Mouse (Mus musculus) embryonic fibroblast, embryonic 13.5 days (primary cell): ENCODE data around the gene Ctxn1. TPM values are rescaled to one million over a fixed set of nuclear protein-coding genes. Genes with fewer than 3 reads are reported as not detected.

Experiments
- H3K27ac ChIP-seq: 2 replicates; pipeline ENCODE4 v1.5.1; 2012; ENCODE audit warnings: low read length, control low read depth, inconsistent platforms; ENCODE audit not compliant: insufficient read depth
- H3K4me1 ChIP-seq: 2 replicates; pipeline ENCODE4 v1.6.1; 2011; ENCODE audit warnings: low read length; ENCODE audit not compliant: control insufficient read depth, insufficient read depth
- H3K4me3 ChIP-seq: 2 replicates; pipeline ENCODE4 v1.5.1; 2011; ENCODE audit warnings: mild to moderate bottlenecking, control low read depth, low read length; ENCODE audit not compliant: insufficient read depth
- CTCF ChIP-seq: IDR thresholded peaks from 2 replicates; pipeline ENCODE4 v1.5.1; 2011; ENCODE audit warnings: mild to moderate bottlenecking, control low read depth, low read length, moderate library complexity, borderline replicate concordance; ENCODE audit not compliant: insufficient read depth
- POLR2A ChIP-seq: IDR thresholded peaks from 2 replicates; pipeline ENCODE4 v1.6.1; 2011; ENCODE audit warnings: low read depth, mild to moderate bottlenecking, control low read depth, low read length, moderate library complexity
- polyA plus RNA-seq: library from polyadenylated mRNA; stranded (reverse); fragments of >200 nt; gene quantifications from 2 replicates; pipeline ENCODE4 v1.2.4, GENCODE M21; 2011; ENCODE audit warnings: low read depth; ENCODE audit not compliant: missing spikeins, insufficient read length

Gene Ctxn1
- polyA plus RNA-seq, 1 experiment = 56.7 TPM

DNA sequence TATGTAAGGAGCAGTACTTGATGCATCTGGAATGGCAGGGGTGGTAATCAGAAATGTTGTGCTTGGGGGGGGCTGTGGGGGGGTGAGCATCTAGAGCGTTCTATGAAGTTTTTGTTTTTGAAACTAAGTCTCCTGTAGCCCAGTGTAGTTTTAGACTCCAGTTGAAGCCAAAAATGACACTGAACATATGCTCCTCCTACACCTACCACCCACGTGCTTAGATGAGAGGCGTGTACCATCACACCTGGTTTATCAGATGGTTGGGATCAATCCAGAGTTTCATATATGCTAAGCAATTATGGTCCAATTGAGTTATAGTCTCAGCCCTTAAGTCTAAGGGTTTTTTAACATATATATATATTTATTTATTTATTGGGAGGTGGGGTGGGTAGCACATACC, 39.5 kb downstream of the Ctxn1 start:
- Histone ChIP-seq H3K4me3 (no peak overlapping the region), H3K27ac (no peak overlapping the region), H3K4me1 (no peaks in the 10 kb centered on the region)
- no peak for TF ChIP-seq POLR2A
- no peak for TF ChIP-seq CTCF

DNA sequence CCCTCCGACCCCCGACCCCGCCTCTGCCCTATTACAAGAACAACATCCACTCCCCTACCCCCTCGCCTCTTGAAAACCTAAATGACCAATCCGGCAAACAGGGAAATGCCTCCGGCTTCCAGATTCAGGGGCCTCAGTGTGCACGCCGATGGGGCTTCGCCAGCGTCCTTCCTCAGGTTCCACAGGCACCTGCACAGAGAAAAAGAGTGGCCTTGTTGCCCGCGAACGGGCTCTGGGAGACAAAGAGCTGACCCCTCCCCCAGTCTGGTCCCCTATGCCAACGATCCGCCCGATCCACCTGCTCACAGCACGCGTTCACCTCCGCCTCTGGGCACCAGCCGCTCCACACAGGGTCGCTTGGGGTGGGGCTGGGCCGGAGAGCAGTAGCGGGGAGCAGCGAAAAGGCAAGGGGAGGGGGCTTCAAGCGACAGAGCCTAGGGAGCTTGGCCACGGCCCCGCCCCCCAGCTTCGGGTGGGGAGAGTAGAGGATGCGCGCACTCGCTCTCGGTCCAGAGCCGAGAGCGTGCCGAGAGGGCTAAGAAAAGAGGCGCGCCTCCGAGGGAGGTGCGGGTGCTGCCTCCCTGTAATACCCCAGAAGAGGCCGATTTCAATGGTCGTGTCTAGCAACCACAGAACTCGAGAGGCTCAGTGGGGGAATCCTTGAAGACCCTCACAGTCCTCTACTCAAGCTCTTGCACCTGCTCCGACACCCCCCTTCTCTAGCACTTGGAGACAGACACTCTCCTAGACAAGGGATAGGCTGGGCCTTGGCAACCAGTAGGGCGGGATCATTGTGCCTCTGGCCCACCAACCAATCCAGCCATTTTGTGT, 42.1 kb downstream of the Ctxn1 start, which contains the start of gene Prr36:
Gene Prr36 (minus strand): TSS at position 669 of the 831 bp plus-strand sequence.
- H3K4me3 ChIP-seq = peak within 1 kb of the TSS; percentile 6; the same call in 1 of the 2 replicates
- no peaks in the 10 kb centered on the region for H3K4me1 ChIP-seq
- TF ChIP-seq POLR2A (no peak), CTCF (no peak)
- H3K27ac ChIP-seq = no peak within 1 kb of the TSS

DNA sequence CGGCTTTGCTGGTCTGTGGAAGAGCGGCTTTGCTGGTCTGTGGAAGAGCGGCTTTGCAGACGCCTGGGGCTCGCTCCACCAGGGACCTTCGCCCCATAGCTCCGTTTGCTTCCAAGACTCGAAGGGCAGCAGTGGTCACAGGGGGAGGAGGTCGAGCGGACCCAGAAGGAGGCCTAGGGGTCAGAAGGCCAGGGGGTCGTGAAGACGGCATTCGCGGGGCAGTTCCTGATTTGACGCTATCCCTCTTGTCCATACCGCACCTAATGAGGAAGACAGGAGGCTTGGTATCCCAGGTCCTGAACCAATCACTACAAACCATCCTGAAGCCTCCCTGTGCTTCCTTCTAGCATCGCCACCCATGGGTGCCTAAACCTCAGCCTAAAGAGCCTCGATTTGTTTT, 42.8 kb downstream of the Ctxn1 start:
- Histone ChIP-seq H3K27ac (no peak overlapping the region), H3K4me1 (no peaks in the 10 kb centered on the region), H3K4me3 (no peak overlapping the region)
- TF ChIP-seq CTCF (no peak), POLR2A (no peak)

DNA sequence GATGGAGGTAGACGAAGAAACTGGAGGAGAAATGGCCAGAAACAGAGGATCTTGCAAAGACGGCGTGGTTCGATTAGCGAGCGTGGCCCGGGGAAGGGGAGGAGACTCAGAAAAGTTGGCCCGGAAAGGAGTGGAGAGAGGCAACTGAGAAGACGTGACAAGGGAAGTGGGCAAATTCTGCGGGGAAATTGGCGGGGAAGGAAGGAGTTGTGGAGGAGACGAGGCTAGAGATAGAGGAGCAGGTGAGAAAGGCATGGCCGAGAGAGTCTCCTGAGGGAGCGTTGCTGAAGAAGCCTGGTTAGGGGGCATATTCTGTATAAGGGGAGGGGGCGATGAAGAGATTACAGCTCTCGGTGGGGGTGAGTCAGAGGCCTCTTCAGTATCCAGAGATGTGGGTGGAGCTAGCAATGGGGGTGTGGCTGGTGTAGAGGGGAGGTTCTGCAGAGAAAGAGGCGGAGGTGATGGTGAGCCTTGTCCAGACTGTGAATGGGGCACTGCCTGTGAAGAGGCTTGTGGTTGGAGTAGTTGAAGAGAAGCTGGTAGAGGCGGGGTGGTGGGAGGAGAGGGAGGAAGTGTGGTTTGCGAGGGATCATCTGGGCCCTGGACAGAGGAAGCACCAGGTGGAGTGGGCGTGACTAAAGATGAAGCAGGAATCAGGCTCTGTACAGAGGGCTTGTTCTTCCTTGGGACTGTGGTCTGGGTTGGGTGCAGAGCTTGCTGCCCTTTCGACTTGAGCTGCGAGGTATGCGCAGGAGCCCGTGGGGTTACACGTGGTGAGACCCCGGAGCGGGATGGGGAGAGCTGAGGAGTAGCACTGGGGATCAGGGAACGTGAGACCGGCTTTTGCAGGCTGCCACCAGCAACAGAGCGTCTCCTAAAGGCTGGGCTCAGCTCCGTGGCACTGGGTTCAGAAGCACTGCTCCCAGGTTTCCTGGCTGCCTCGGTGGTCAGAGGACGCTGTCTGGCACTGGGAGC, 44.8 kb downstream of the Ctxn1 start:
- no peaks in the 10 kb centered on the region for H3K4me1 ChIP-seq
- no peak for TF ChIP-seq CTCF
- TF ChIP-seq POLR2A = no peak
- no peak overlapping the region for H3K4me3 ChIP-seq
- no peak overlapping the region for H3K27ac ChIP-seq

DNA sequence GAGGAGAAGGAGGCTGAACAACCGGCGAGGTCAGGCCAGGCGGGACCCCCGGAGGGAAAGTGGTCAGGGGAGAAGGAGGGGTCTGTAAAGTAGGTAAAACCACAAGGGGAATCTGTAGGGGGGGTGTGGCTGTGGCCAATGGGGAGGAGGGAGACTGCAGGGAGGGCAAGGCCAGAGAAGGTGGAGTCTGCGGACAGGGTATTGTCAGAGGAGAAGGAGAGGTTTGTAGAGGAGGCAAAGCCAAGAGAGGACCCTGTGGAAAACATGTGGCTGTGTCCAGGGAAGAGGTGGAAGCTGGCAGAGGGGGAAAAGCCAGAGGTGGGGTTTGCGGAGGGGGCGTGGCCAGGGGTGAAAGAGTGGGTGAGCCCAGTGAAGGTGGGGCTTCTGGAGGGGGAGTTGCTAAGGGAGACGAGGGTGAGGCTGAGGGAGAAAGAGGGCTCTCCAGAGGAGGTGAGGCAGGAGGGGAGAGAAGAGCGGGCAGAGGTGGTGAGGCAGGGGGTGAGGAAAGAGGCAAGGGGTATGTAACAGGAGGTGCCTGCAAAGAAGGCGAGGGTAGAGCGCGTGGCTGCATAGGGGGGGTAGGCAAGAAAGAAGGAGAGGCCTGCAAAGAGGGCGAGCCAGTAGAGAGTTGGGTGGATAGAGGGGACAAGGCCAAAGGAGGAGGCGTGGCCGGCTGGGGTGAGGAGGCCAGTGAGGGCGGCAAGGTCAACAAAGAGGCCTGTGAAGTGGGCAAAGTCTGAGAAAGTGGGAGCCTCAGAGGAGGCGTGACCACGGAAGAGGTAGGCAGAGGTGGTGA, 45.7 kb downstream of the Ctxn1 start:
- no peaks in the 10 kb centered on the region for H3K4me1 ChIP-seq
- H3K4me3 ChIP-seq = no peak overlapping the region
- no peak overlapping the region for H3K27ac ChIP-seq
- TF ChIP-seq CTCF (no peak), POLR2A (no peak)

DNA sequence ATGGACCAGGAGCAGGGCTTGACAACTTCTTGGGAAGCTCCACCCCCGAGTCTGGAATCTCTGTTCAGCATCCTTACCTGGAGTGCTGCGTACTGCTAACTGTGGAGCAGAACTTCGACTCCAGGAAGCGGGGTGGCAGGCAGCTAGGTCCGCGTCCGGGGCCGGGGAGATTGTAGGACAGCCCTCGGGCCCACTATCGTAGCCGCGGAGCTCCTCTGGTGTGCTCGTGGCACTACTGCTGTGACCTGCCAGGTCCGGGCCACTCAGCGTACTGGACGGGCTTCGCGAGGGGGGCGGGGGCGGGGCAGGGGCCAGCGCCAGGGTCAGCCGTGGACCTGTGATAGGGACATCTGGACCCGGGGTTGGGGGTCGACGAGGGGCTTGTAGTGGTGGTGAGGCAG, 46.3 kb downstream of the Ctxn1 start:
- no peaks in the 10 kb centered on the region for H3K4me1 ChIP-seq
- TF ChIP-seq CTCF (no peak), POLR2A (no peak)
- H3K27ac ChIP-seq = no peak overlapping the region
- H3K4me3 ChIP-seq = no peak overlapping the region; the same call in 1 of the 2 replicates

DNA sequence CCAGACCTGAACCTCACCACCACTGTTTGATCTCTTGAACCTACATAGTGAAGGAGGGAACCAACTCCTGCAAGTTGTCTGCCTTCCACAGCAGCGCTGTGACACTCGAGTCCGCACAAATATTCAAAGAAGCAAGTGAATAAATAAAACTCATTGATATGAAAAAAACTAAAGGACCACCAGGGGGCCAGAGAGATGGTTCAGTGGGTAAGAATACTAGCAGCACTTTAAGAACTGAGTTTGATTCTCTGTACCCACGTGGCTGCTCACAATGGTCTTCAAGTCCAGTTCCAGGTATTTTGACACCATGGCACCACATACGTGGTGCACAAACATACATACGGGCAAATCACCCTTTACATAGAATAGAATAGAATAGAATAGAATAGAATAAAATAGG, 48.0 kb downstream of the Ctxn1 start:
- Histone ChIP-seq H3K27ac (no peak overlapping the region), H3K4me3 (no peak overlapping the region), H3K4me1 (no peaks in the 10 kb centered on the region)
- no peak for TF ChIP-seq CTCF
- TF ChIP-seq POLR2A = no peak

Other genes starting within 250 kb of the Ctxn1 start
- gene Cd209f, start 153.4 kb downstream of the Ctxn1 start, polyA plus RNA-seq = not detected in 2 replicates
- gene Cd209g, start 125.2 kb downstream of the Ctxn1 start, polyA plus RNA-seq = not detected in 2 replicates
- gene Evi5l, start 92.7 kb downstream of the Ctxn1 start, polyA plus RNA-seq = 15.4 and 30.3 TPM in 2 replicates
- gene Prr36, start 41.8 kb downstream of the Ctxn1 start, polyA plus RNA-seq = 0.23 and 0.35 TPM in 2 replicates
- 1.7 and 2.2 TPM in 2 replicates for gene Lrrc8e, start 32.4 kb downstream of the Ctxn1 start, polyA plus RNA-seq
- gene Map2k7, start 20.5 kb downstream of the Ctxn1 start, polyA plus RNA-seq = 37.0 and 42.0 TPM in 2 replicates
- gene Gm49320, start 20.4 kb downstream of the Ctxn1 start, polyA plus RNA-seq = 0.40 and 0.60 TPM in 2 replicates
- 6.0 and 10.8 TPM in 2 replicates for gene Tgfbr3l, start 11.1 kb downstream of the Ctxn1 start, polyA plus RNA-seq
- 29.0 and 29.3 TPM in 2 replicates for gene Snapc2, start 6.2 kb downstream of the Ctxn1 start, polyA plus RNA-seq
- gene Timm44, start 16.6 kb upstream of the Ctxn1 start, polyA plus RNA-seq = 62.9 and 73.5 TPM in 2 replicates
- 11.1 and 13.9 TPM in 2 replicates for gene Ccl25, start 65.9 kb upstream of the Ctxn1 start, polyA plus RNA-seq
- 81.5 and 86.0 TPM in 2 replicates for gene Elavl1, start 66.1 kb upstream of the Ctxn1 start, polyA plus RNA-seq
- gene Cers4, start 233.8 kb upstream of the Ctxn1 start, polyA plus RNA-seq = 21.8 and 22.4 TPM in 2 replicates